Mouse (Mus musculus) midbrain, embryonic 11.5 days (tissue): ENCODE measurements at regions not wholly inside any gene's neighbourhood (a gene's known extent, or its start where the extent isn't known, plus 50 kb on each side); places are given as distances from the start of the nearest gene placed in this dataset.
"Not testable (repeated sequence)": the region's sequence is repeated elsewhere in the genome, so short reads cannot be mapped to it uniquely, and the experiment has no call there.

Experiments used
- ATAC-seq: fragments of 200-750 bp; cut with Nextera tagmentation; 2 replicates; pipeline ENCODE4 v1.8.0; 2017; ENCODE audit warnings: moderate TSS enrichment, moderate library complexity; ENCODE audit not compliant: low FRiP score
- DNase-seq: peaks from one replicate; pipeline ENCODE4 v3.0.0; 2015; ENCODE audit warnings: low spot score; ENCODE audit errors: missing footprints
- H3K27ac ChIP-seq: fragments of 300-500 bp; sonication (generic); 2 replicates; pipeline ENCODE4 v1.5.1; 2014; ENCODE audit warnings: low read depth, low read length
- H3K27me3 ChIP-seq: fragments of 300-500 bp; sonication (generic); 2 replicates; pipeline ENCODE4 v1.6.1; 2014; ENCODE audit warnings: mild to moderate bottlenecking, low read length, moderate library complexity, mixed read lengths; ENCODE audit not compliant: control insufficient read depth, insufficient read depth
- H3K36me3 ChIP-seq: fragments of 300-500 bp; sonication (generic); 2 replicates; pipeline ENCODE4 v1.6.1; 2014; ENCODE audit warnings: mild to moderate bottlenecking, low read length, moderate library complexity, mixed read lengths; ENCODE audit not compliant: control insufficient read depth, insufficient read depth
- H3K4me1 ChIP-seq: fragments of 300-500 bp; sonication (generic); 2 replicates; pipeline ENCODE4 v1.6.1; 2014; ENCODE audit warnings: low read length; ENCODE audit not compliant: control insufficient read depth, insufficient read depth
- H3K4me2 ChIP-seq: fragments of 300-500 bp; sonication (generic); 2 replicates; pipeline ENCODE4 v1.6.1; 2014; ENCODE audit warnings: mild to moderate bottlenecking, moderate library complexity
- H3K4me3 ChIP-seq: fragments of 300-500 bp; sonication (generic); 2 replicates; pipeline ENCODE4 v1.5.1; 2014; ENCODE audit warnings: low read depth, low read length
- H3K9ac ChIP-seq: fragments of 300-500 bp; sonication (generic); 2 replicates; pipeline ENCODE4 v1.6.1; 2014; ENCODE audit warnings: low read length
- H3K9me3 ChIP-seq: fragments of 300-500 bp; sonication (generic); 2 replicates; pipeline ENCODE4 v1.6.1; 2016; ENCODE audit warnings: low read length; ENCODE audit not compliant: control insufficient read depth
- whole genome bisulfite sequencing: fragments of 180-500 bp; shearing (Covaris S2); extraction: QIAGEN DNeasy Blood & Tissue Kit; methylation state at CpG from one replicate; pipeline ENCODE4 v1.1.7; 2014; 5-methylcytosine and 5-hydroxymethylcytosine counted together

GRCm38 (mm10) chr8:37159481-37159880 lies 166.1 kb downstream of the AI429214 start:
- ATAC-seq, result no peak; the same call in 1 of the 2 replicates

GRCm38 (mm10) chr8:37196859-37197258 lies 203.5 kb downstream of the AI429214 start:
- H3K4me2 ChIP-seq, result no peak overlapping the region
- H3K9ac ChIP-seq, result no peak overlapping the region
- no peaks in the 10 kb centered on the region for H3K36me3 ChIP-seq
- H3K9me3 ChIP-seq, result no peaks in the 10 kb centered on the region
- DNase-seq (no peak), ATAC-seq (no peak)
- 83% methylated on average over 1 of the region's 1 CpGs for WGBS
- H3K27me3 ChIP-seq, result no peaks in the 10 kb centered on the region
- H3K27ac ChIP-seq, result no peak overlapping the region
- H3K4me3 ChIP-seq, result no peak overlapping the region
- H3K4me1 ChIP-seq, result no peaks in the 10 kb centered on the region

More at GRCm38 (mm10) chr8:37159481-37159880, 166.1 kb downstream of the AI429214 start:
- no peak overlapping the region for H3K9ac ChIP-seq
- no peak overlapping the region for H3K27ac ChIP-seq
- DNase-seq, result peak; percentile 94
- H3K9me3 ChIP-seq, result no peaks in the 10 kb centered on the region
- no peak overlapping the region for H3K4me2 ChIP-seq
- no peaks in the 10 kb centered on the region for H3K36me3 ChIP-seq
- H3K27me3 ChIP-seq, result no peaks in the 10 kb centered on the region
- H3K4me3 ChIP-seq, result no peak overlapping the region
- WGBS, result 9% methylated on average over 9 of the region's 9 CpGs
- H3K4me1 ChIP-seq, result no peaks in the 10 kb centered on the region

GRCm38 (mm10) chr8:37215894-37216293 lies 222.5 kb downstream of the AI429214 start:
- Histone ChIP-seq H3K27me3 (no peaks in the 10 kb centered on the region), H3K4me3 (no peak overlapping the region), H3K4me2 (no peak overlapping the region), H3K9me3 (no peaks in the 10 kb centered on the region), H3K36me3 (no peaks in the 10 kb centered on the region), H3K9ac (no peak overlapping the region), H3K27ac (no peak overlapping the region), H3K4me1 (no peaks in the 10 kb centered on the region)
- no peak for ATAC-seq
- DNase-seq, result no peak
- WGBS, result 91% methylated on average over 4 of the region's 4 CpGs

- ATAC-seq (no peak), DNase-seq (no peak)
- Histone ChIP-seq H3K4me1 (no peaks in the 10 kb centered on the region), H3K36me3 (no peaks in the 10 kb centered on the region), H3K4me2 (no peak overlapping the region), H3K4me3 (no peak overlapping the region), H3K9ac (no peak overlapping the region), H3K27me3 (no peaks in the 10 kb centered on the region), H3K27ac (no peak overlapping the region), H3K9me3 (no peaks in the 10 kb centered on the region)
- 86% methylated on average over 2 of the region's 2 CpGs for WGBS
Observed at GRCm38 (mm10) chr8:37227091-37227490, 233.7 kb downstream of the AI429214 start.

GRCm38 (mm10) chr8:37237306-37237705 lies 243.9 kb downstream of the AI429214 start:
- Histone ChIP-seq H3K27ac (no peak overlapping the region), H3K4me2 (no peak overlapping the region), H3K36me3 (no peaks in the 10 kb centered on the region), H3K9ac (no peak overlapping the region), H3K4me3 (no peak overlapping the region), H3K27me3 (no peaks in the 10 kb centered on the region), H3K4me1 (no peaks in the 10 kb centered on the region), H3K9me3 (no peaks in the 10 kb centered on the region)
- DNase-seq (no peak), ATAC-seq (no peak)
- 93% methylated on average over 2 of the region's 2 CpGs for WGBS

- H3K9me3 ChIP-seq, result no peaks in the 10 kb centered on the region
Observed at GRCm38 (mm10) chr8:37239354-37239753, 245.9 kb downstream of the AI429214 start.

DNA sequence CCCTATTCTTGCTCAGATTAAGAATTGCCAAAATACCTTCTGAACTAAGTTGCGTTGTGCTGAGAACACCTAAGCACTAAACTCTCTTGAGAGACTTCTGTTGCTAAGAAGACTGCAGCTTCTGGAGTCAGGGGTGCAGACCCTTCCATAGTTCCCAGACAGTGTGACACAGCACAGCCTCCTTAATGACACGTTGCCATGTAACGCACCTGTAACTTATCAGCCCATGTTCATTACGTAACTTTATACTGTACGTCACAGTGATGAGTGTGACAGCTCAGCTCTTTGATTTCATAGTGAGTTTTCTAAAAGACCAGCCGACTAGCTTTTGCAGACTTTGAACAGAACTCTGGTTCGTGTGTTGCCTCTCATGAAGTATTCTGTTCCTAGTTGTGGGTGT lies 257.8 kb downstream of the AI429214 start:
- 90% methylated on average over 7 of the region's 7 CpGs for WGBS
- H3K9me3 ChIP-seq, DNase-seq, H3K27ac ChIP-seq, H3K4me2 ChIP-seq, H3K4me3 ChIP-seq, H3K36me3 ChIP-seq, ATAC-seq, H3K9ac ChIP-seq, H3K27me3 ChIP-seq, H3K4me1 ChIP-seq: not testable (repeated sequence)

More at GRCm38 (mm10) chr8:37239354-37239753, 245.9 kb downstream of the AI429214 start:
- H3K9ac ChIP-seq, result no peak overlapping the region
- H3K27ac ChIP-seq, result no peak overlapping the region
- DNase-seq (no peak), ATAC-seq (no peak)
- H3K4me1 ChIP-seq, result no peaks in the 10 kb centered on the region
- no peaks in the 10 kb centered on the region for H3K36me3 ChIP-seq
- no peak overlapping the region for H3K4me2 ChIP-seq
- no peak overlapping the region for H3K4me3 ChIP-seq
- H3K27me3 ChIP-seq, result no peaks in the 10 kb centered on the region

DNA sequence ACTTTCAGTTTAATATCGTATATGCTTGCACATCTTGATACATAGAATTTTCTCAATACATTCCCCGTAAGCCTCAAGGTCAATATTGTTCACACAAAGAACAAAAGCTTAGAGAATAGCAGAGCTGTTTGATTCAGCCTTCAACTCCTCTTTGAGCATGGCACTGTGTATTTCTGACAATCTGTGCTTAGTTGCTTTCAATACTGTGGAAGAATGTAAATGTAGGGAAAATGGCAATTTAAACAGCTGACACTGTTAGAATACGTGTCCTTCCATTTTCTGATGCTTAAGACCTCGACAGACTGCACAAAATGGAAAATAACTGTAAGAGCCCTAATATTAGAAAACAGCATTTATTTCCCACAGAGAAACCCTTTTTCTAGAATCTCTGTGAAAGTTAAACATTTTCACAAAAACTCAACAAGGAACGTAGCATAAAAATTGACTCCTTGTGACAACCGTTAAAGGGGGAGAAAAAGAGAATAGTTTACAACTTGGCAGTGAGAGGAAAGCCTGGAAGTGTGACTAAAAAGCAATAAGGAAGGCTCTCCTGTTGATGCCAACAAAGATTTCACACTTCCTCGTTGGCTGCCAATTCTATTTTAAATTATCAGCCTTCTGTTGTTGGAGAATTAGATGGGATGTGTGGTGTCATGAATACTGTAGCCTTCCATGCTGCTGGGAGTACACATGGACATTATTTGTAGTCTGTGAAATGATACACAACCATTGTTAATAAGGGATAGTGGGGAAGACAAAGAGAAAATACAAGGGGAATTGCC lies 297.9 kb downstream of the AI429214 start:
- DNase-seq, result peak; percentile 89
- no peak overlapping the region for H3K27ac ChIP-seq

More for the DNA sequence above, 297.9 kb downstream of the AI429214 start:
- Histone ChIP-seq H3K4me3 (no peak overlapping the region), H3K4me2 (no peak overlapping the region), H3K9me3 (no peaks in the 10 kb centered on the region; the same call in 1 of the 2 replicates), H3K9ac (no peak overlapping the region), H3K36me3 (no peaks in the 10 kb centered on the region), H3K27me3 (no peaks in the 10 kb centered on the region), H3K4me1 (no peaks in the 10 kb centered on the region; the same call in 1 of the 2 replicates)
- 42% methylated on average over 7 of the region's 7 CpGs for WGBS
- peak; percentile 82 for ATAC-seq
